Mouse (Mus musculus) liver, embryonic 15.5 days (tissue): ENCODE data around the gene Crabp2. TPM values are rescaled to one million over a fixed set of nuclear protein-coding genes. Genes with fewer than 3 reads are reported as not detected.

Source experiments
- ATAC-seq: fragments of 200-750 bp; cut with Nextera tagmentation; 2 replicates; pipeline ENCODE4 v1.8.0; 2017; ENCODE audit warnings: moderate number of reproducible peaks, mild to moderate bottlenecking, moderate library complexity; ENCODE audit not compliant: insufficient read depth
- H3K27ac ChIP-seq: fragments of 300-500 bp; sonication (generic); replicated peaks from 2 replicates; pipeline ENCODE4 v1.5.1; 2015; ENCODE audit warnings: mild to moderate bottlenecking, inconsistent platforms
- H3K27me3 ChIP-seq: fragments of 300-500 bp; sonication (generic); 2 replicates; pipeline ENCODE4 v1.6.1; 2015; ENCODE audit warnings: mild to moderate bottlenecking, inconsistent platforms
- H3K36me3 ChIP-seq: fragments of 300-500 bp; sonication (generic); replicated peaks from 2 replicates; pipeline ENCODE4 v1.6.1; 2015; ENCODE audit warnings: moderate library complexity, mild to moderate bottlenecking, inconsistent platforms
- H3K4me1 ChIP-seq: fragments of 300-500 bp; sonication (generic); replicated peaks from 2 replicates; pipeline ENCODE4 v1.6.1; 2015; ENCODE audit warnings: inconsistent platforms
- H3K4me2 ChIP-seq: fragments of 300-500 bp; sonication (generic); 2 replicates; pipeline ENCODE4 v1.6.1; 2015; ENCODE audit warnings: moderate library complexity, mild to moderate bottlenecking, inconsistent platforms
- H3K4me3 ChIP-seq: fragments of 300-500 bp; sonication (generic); replicated peaks from 2 replicates; pipeline ENCODE4 v1.5.1; 2015; ENCODE audit warnings: mild to moderate bottlenecking, inconsistent platforms
- H3K9ac ChIP-seq: fragments of 300-500 bp; sonication (generic); 2 replicates; pipeline ENCODE4 v1.6.1; 2015; ENCODE audit warnings: moderate library complexity, mild to moderate bottlenecking, inconsistent platforms
- H3K9me3 ChIP-seq: fragments of 300-500 bp; sonication (generic); replicated peaks from 2 replicates; pipeline ENCODE4 v1.6.1; 2016; ENCODE audit warnings: inconsistent platforms
- WGBS: fragments of 180-500 bp; shearing (Covaris S2); methylation state at CpG from one replicate; pipeline ENCODE4 v1.1.7; 2015; ENCODE audit warnings: mixed read lengths; ENCODE audit not compliant: insufficient replicate concordance; 5-methylcytosine and 5-hydroxymethylcytosine counted together
- polyA plus RNA-seq: library from polyadenylated mRNA; unstranded; fragments of >200 nt; fragmentation: Nextera tagmentation; extraction: Ambion mirVana; gene quantifications from 2 replicates; pipeline ENCODE4 v1.2.1, GENCODE M21; 2015

The Crabp2 gene
- polyA plus RNA-seq, 1 experiment from 2014 or later: 0.31 TPM

DNA sequence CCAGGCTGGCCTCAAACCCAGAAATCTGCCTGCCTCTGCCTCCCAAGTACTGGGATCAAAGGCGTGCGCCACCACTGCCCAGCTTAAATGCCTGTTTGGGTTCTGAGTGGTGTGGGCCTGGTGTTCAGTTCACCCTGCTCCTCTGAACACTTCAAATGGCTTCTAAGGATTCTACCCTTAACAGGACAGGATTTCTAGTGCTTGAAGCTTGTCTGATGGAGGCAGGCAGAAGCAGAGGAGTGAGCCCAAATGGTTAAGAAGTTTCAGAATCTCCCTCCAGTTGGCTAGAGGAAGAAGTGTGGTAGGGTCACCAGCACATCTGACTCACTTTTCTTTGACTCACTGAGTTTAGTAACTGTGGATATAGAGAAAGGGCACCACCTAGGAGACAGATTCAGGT lies 39.1 kb upstream of the Crabp2 start:
- no peak for ATAC-seq
- H3K4me3 ChIP-seq: peak overlapping the region; percentile 95
- H3K36me3 ChIP-seq: peaks cover 32% of the 10 kb centered on the region
- H3K9me3 ChIP-seq: no peaks in the 10 kb centered on the region
- 62% methylated on average over 2 of the region's 2 CpGs for WGBS
- H3K9ac ChIP-seq: peak overlapping the region; percentile 99
- no peaks in the 10 kb centered on the region for H3K27me3 ChIP-seq
- H3K27ac ChIP-seq: peak overlapping the region; percentile 85
- peak overlapping the region; percentile 83 for H3K4me2 ChIP-seq
- peaks cover 84% of the 10 kb centered on the region for H3K4me1 ChIP-seq

DNA sequence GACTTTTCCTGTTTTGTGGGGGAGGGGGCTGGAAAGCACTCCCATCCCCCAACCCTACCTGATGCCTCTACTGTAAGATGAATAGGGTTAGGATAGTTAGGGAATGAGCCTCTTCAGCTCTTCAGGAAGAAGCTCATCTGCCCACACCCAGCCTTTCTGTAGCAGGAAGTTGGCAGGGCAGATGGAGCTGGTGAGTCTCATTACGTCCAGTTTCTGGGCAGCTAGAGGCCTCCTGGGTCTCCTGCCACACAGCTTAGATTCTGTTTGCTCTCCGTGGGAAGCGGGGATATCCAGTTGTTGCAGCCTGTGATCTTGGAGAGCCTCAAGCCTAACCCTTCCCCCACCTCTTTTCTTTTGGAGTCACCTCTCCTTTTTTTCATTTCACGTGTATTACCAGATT lies 38.6 kb upstream of the Crabp2 start:
- WGBS: 16% methylated on average over 4 of the region's 4 CpGs
- Histone ChIP-seq H3K27ac (peak overlapping the region; percentile 85), H3K4me2 (peak overlapping the region; percentile 83), H3K27me3 (no peaks in the 10 kb centered on the region), H3K9ac (peak overlapping the region; percentile 99), H3K9me3 (no peaks in the 10 kb centered on the region), H3K36me3 (peaks cover 37% of the 10 kb centered on the region), H3K4me1 (peaks cover 86% of the 10 kb centered on the region), H3K4me3 (peak overlapping the region; percentile 95)
- ATAC-seq: no peak

DNA sequence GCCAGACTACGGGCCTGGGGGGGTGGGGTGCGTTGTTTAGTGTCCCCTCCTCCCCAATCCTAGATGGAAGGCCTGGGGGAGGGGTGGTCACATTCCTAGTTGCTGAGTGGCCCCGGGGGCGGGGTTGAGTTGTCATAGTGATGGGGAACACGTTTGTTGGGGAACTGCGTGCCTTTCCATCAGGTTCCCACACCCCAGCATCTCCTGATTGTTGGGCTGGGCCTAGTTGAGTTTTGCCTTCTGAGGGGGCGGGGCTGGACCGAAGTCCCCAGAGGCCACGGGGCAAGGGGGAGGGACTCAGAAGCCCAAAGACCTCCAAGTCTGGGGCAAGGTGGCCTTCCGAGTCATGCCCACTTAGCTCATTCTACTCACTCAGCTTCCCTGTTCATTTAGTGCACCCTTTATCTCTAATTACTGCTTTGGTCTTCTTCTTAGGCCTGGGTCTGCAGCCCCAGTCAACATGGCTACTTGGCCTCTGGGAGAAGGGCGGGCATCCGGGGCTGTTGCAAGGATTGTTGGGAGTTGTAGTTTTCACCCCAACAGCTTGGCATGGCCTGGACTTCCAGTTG lies 37.8 kb upstream of the Crabp2 start:
- 13% methylated on average over 12 of the region's 12 CpGs for WGBS
- no peaks in the 10 kb centered on the region for H3K27me3 ChIP-seq
- peak overlapping the region; percentile 83 for H3K4me2 ChIP-seq
- H3K27ac ChIP-seq: peak overlapping the region; percentile 85
- H3K9me3 ChIP-seq: no peaks in the 10 kb centered on the region
- H3K4me1 ChIP-seq: peaks cover 81% of the 10 kb centered on the region
- H3K36me3 ChIP-seq: peaks cover 45% of the 10 kb centered on the region
- peak; percentile 10 for ATAC-seq
- peak overlapping the region; percentile 99; the same call in 1 of the 2 replicates for H3K9ac ChIP-seq
- H3K4me3 ChIP-seq: peak overlapping the region; percentile 95

DNA sequence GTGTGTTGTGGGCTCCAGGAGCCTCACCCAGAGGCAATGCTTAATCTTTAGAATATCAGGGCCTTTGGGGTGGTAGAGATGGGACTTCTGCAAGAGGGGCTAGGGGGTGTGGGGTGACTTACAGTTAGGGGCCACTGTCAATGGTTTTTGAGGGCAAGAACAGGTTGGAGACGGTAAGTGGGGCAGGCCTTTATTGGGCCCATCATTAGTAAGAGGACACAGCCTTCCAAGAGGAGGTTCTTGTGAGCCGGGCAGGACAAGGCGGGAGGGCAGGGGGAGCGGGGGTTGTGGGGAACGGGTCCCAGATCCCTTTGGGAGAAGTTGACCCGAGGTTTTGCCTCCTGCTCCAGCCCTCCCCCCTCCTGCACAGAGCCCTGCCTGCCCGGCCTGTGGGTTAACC lies 35.0 kb upstream of the Crabp2 start:
- Histone ChIP-seq H3K27me3 (no peaks in the 10 kb centered on the region), H3K27ac (peak overlapping the region; percentile 53), H3K4me1 (peaks cover 69% of the 10 kb centered on the region), H3K4me3 (no peak overlapping the region), H3K9me3 (no peaks in the 10 kb centered on the region), H3K9ac (peak overlapping the region; percentile 4; the same call in 1 of the 2 replicates), H3K4me2 (peak overlapping the region; percentile 32), H3K36me3 (peaks cover 67% of the 10 kb centered on the region)
- 69% methylated on average over 7 of the region's 7 CpGs for WGBS
- ATAC-seq: no peak

DNA sequence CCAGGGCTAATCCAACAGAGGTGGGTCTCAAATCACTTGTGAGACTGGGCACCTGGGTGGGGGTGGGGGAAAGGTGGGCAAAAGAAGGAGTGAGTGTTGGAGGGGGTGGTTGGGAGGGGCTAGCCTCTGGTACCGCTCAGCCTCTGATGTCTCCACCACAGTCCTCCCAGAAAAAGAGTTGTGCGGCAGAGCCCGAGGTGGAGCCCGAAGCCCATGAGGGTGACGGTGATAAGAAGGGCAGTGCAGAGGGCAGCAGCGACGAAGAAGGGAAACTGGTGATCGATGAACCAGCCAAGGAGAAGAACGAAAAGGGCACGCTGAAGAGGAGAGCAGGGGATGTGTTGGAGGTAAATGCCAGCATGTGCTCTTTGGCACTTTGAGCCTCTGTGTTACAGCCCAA lies 34.6 kb upstream of the Crabp2 start:
- no peaks in the 10 kb centered on the region for H3K9me3 ChIP-seq
- H3K27me3 ChIP-seq: no peaks in the 10 kb centered on the region
- WGBS: 52% methylated on average over 10 of the region's 10 CpGs
- peaks cover 67% of the 10 kb centered on the region for H3K36me3 ChIP-seq
- H3K4me3 ChIP-seq: no peak overlapping the region
- peaks cover 69% of the 10 kb centered on the region for H3K4me1 ChIP-seq
- peak overlapping the region; percentile 53 for H3K27ac ChIP-seq
- ATAC-seq: no peak; the same call in 1 of the 2 replicates
- H3K9ac ChIP-seq: peak overlapping the region; percentile 23; the same call in 1 of the 2 replicates
- peak overlapping the region; percentile 32 for H3K4me2 ChIP-seq

DNA sequence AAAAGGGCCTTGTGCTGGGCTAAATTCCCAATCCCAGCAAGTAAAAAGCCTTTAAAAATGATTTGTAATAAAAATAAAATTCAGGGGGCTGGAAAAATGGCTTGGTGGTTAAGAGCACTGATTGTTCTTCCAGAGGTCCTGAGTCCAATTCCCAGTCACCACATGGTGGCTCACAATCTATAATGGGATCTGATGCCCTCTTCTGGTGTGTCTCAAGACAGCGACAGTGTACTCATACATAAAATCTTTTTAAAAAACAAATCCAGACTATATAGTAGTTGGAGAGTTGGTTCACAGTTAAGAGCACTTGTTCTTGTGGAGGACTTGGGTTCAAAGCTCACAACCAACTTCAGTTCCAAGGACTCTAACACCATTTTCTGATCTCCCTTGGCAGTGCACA lies 31.5 kb upstream of the Crabp2 start:
- Histone ChIP-seq H3K27me3 (no peaks in the 10 kb centered on the region), H3K9ac (no peak overlapping the region), H3K36me3 (peaks cover 61% of the 10 kb centered on the region), H3K4me2 (no peak overlapping the region), H3K4me1 (peaks cover 58% of the 10 kb centered on the region), H3K27ac (no peak overlapping the region), H3K4me3 (no peak overlapping the region), H3K9me3 (no peaks in the 10 kb centered on the region)
- no peak for ATAC-seq
- WGBS: 91% methylated on average over 1 of the region's 1 CpGs

DNA sequence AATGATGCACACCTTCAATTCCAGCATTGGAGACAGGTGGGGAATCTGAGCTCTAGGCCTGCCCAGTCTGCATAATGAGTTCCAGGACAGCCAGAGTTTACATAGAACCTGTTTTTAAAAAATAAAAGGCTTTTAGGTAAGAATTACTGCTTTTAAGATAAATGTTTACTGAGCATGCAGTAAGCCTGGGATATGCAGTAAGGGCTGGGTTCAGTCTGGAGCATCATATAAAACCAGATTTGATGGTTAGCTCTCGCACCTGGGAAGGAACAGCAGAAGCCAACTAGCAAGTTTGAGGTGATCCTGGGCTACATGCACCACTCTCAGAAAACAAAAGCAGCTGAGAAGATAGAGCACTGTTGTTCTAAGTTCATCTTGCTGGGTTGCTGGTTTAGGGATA lies 29.9 kb upstream of the Crabp2 start:
- no peak overlapping the region for H3K9ac ChIP-seq
- no peaks in the 10 kb centered on the region for H3K27me3 ChIP-seq
- WGBS: 80% methylated on average over 1 of the region's 1 CpGs
- H3K4me1 ChIP-seq: peaks cover 43% of the 10 kb centered on the region
- no peak for ATAC-seq
- peak overlapping the region; percentile 82 for H3K27ac ChIP-seq
- peak overlapping the region; percentile 85 for H3K4me2 ChIP-seq
- peak overlapping the region; percentile 69; the same call in 1 of the 2 replicates for H3K4me3 ChIP-seq
- H3K36me3 ChIP-seq: peaks cover 61% of the 10 kb centered on the region
- no peaks in the 10 kb centered on the region for H3K9me3 ChIP-seq

DNA sequence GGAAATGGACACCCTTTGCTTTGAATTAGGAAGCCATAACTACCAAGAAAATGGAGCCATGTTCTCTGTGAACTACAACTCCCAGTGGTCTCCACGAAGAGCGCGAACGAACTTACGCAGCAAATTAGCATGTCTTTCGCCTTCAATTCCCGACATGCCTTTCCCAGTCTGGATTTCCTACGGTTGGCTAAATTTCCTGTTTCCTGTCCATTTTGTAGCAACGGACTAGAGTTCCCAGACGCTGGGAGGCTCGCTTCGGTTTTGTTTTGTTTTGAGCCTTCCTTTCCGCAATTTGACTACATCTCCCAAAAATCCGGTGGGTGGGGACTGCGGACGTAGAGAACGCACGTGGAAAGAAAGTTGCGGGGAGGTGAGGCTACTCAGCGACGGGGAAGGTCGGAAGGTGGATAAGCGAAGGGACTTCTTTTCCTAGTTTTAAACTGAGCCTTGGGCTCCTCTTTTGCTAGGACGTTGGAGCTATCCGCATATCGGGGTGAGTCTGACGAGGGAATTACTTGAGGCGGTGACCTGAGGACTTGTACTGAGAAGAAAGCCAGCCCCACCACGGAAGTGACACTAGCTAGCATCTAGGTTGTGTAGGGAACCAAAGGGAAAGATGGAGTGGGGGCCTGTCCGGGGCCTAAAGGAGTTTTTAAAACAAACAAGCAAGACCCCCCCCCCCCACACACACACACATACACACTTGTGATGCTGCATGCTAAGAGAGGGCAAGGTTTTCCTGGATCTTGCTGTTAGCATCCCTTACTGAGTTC lies 28.9 kb upstream of the Crabp2 start, which contains the start of gene Mrpl24:
Gene Mrpl24, plus strand, starts transcription at position 171 of the 773 bp plus-strand sequence.
- peaks cover 61% of the 10 kb centered on the region for H3K36me3 ChIP-seq
- H3K9ac ChIP-seq: peak within 1 kb of the TSS; percentile 75

DNA sequence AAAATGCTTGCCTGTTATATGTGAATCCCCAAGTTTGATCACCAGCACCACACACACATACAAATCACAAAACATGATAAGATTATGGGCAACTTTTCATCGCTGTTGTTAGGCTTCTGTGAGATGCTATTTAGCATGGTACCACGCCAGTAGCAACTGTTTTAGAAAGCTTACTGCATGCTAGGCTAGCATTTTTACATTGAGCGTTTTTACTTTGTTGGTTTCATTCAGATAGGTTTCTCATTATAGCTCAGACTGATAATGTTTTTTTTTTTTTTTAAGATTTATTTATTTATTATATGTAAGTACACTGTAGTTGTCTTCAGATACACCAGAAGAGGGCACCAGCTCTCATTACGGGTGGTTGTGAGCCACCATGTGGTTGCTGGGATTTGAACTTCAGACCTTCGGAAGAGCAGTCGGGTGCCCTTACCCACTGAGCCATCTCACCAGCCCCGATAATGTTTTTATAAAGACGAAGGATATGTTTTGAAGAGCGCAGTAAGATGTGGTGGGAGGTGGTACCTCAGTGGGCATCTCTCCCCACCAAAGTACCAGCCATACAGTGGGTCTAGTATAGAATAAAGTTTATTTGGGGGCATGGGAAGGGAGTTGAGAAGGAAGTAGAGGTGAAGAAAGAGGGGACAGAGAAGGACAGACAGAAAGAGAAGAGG lies 28.1 kb upstream of the Crabp2 start:
- H3K27ac ChIP-seq: no peak overlapping the region; the same call in 1 of the 2 replicates
- peak overlapping the region; percentile 75 for H3K9ac ChIP-seq
- H3K9me3 ChIP-seq: no peaks in the 10 kb centered on the region
- WGBS: 54% methylated on average over 9 of the region's 9 CpGs
- no peak for ATAC-seq
- peak overlapping the region; percentile 85 for H3K4me2 ChIP-seq
- H3K4me3 ChIP-seq: peak overlapping the region; percentile 69
- no peaks in the 10 kb centered on the region for H3K27me3 ChIP-seq
- H3K4me1 ChIP-seq: peaks cover 27% of the 10 kb centered on the region
- peaks cover 61% of the 10 kb centered on the region for H3K36me3 ChIP-seq

More for the DNA sequence above, 28.9 kb upstream of the Crabp2 start, which contains the start of gene Mrpl24:
- H3K9me3 ChIP-seq: no peaks in the 10 kb centered on the region
- H3K27ac ChIP-seq: peak within 1 kb of the TSS; percentile 82
- H3K4me2 ChIP-seq: peak within 1 kb of the TSS; percentile 85
- H3K4me3 ChIP-seq: peak within 1 kb of the TSS; percentile 69
- H3K27me3 ChIP-seq: no peaks in the 10 kb centered on the region
- peak; percentile 74 for ATAC-seq
- peaks cover 33% of the 10 kb centered on the region for H3K4me1 ChIP-seq
- WGBS: under 1% methylated on average over 30 of the region's 30 CpGs

DNA sequence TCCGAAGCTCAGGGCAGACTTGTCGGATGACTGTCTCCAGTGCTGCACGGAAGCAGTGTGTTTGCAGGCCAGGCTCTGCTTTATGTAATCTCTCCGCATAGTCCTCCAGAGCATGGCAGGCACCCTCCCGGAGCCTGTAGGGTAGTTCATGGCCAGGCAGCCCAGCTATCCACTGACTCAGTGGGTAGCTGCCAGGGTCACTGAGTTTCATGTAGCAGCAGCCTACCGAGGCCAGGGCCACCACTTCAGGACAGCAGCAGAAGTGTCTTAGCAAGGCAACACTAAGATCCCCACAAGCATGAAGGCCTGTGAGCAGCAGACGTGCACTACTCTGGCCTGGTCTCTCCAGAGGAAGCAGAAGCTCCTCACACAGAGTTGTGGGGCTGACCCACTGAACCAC lies 23.5 kb upstream of the Crabp2 start:
- 80% methylated on average over 7 of the region's 7 CpGs for WGBS
- no peak overlapping the region for H3K9ac ChIP-seq
- H3K27ac ChIP-seq: no peak overlapping the region
- no peak overlapping the region for H3K4me3 ChIP-seq
- no peaks in the 10 kb centered on the region for H3K27me3 ChIP-seq
- peaks cover 61% of the 10 kb centered on the region for H3K36me3 ChIP-seq
- ATAC-seq: no peak
- H3K9me3 ChIP-seq: no peaks in the 10 kb centered on the region
- H3K4me1 ChIP-seq: peaks cover 26% of the 10 kb centered on the region
- no peak overlapping the region for H3K4me2 ChIP-seq

DNA sequence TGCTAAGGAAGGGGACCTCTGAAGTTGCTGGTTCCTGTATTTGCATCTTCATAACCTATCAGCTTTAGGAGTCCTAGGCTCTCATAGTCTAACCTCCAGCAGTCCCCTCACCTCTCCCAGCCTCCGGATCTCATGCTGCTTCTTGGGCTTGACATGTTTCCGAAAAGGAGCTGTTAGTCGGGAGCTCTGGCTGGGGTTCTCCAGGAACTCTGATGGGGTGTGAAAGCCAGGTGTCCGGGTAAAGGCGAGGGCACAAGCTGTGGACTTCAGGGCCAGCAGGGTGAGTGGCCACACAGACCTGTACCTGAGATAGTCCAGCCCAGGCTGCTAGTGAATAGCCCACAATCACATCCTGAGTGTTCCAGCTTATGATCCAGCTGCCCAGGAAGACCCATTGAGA lies 21.0 kb upstream of the Crabp2 start:
- ATAC-seq: no peak
- no peak overlapping the region for H3K27ac ChIP-seq
- H3K4me2 ChIP-seq: no peak overlapping the region
- H3K4me3 ChIP-seq: no peak overlapping the region
- no peak overlapping the region for H3K9ac ChIP-seq
- no peaks in the 10 kb centered on the region for H3K9me3 ChIP-seq
- H3K36me3 ChIP-seq: peaks cover 66% of the 10 kb centered on the region
- H3K4me1 ChIP-seq: peaks cover 30% of the 10 kb centered on the region
- H3K27me3 ChIP-seq: no peaks in the 10 kb centered on the region
- 81% methylated on average over 5 of the region's 5 CpGs for WGBS
